Mouse (Mus musculus) cerebellum, postnatal 25 days (tissue): Measurements from ENCODE around the gene Rela.
A peak's percentile ranks its signal among the peaks of the same experiment; 100 is the strongest.

ENCODE experiments used
- DNase-seq, 2 experiments: peaks; one replicate each; pipeline ENCODE4 v3.0.0; 2021; ENCODE audit warnings: mixed read lengths in 2 of 2

The Rela gene

GRCm38 (mm10) chr19:5637069-5638047 lies at the start of gene Rela:
Gene Rela, plus strand, starts transcription at chr19:5637483.
- peak; percentile 97 for DNase-seq

GRCm38 (mm10) chr19:5589159-5589558 lies 48.1 kb upstream of the Rela start:
- no peak for DNase-seq

GRCm38 (mm10) chr19:5591888-5592287 lies 45.4 kb upstream of the Rela start:
- DNase-seq = no peak

GRCm38 (mm10) chr19:5599224-5599623 lies 38.1 kb upstream of the Rela start:
- DNase-seq = no peak

GRCm38 (mm10) chr19:5601752-5602541 lies 35.3 kb upstream of the Rela start, which contains the start of gene Rnaseh2c:
Gene Rnaseh2c, plus strand, starts transcription at chr19:5601873.
- peak; percentile 86 to 87 for DNase-seq

GRCm38 (mm10) chr19:5603664-5604063 lies 33.6 kb upstream of the Rela start:
- no peak for DNase-seq

GRCm38 (mm10) chr19:5605126-5605525 lies 32.2 kb upstream of the Rela start:
- peak in 1 of 2 experiments; percentile 14 for DNase-seq

GRCm38 (mm10) chr19:5606196-5606595 lies 31.1 kb upstream of the Rela start:
- peak in 1 of 2 experiments; percentile 11 for DNase-seq

- DNase-seq = peak in 1 of 2 experiments; percentile 37
These were observed 29.4 kb upstream of the Rela start for GRCm38 (mm10) chr19:5607705-5608410.

GRCm38 (mm10) chr19:5608707-5609106 lies 28.6 kb upstream of the Rela start:
- DNase-seq = peak in 1 of 2 experiments; percentile 40

- DNase-seq = no peak
These were observed 28.1 kb upstream of the Rela start for GRCm38 (mm10) chr19:5609171-5609546.

GRCm38 (mm10) chr19:5609547-5610404 lies 27.5 kb upstream of the Rela start, which contains the start of gene Kat5:
Gene Kat5, minus strand, starts transcription at chr19:5610237.
- DNase-seq = peak; percentile 94 to 98

- peak in 1 of 2 experiments; percentile 15 for DNase-seq
These were observed 25.3 kb upstream of the Rela start for GRCm38 (mm10) chr19:5611973-5612372.

GRCm38 (mm10) chr19:5612762-5613411 lies 24.4 kb upstream of the Rela start:
- no peak for DNase-seq

- DNase-seq = no peak
These were observed 22.3 kb upstream of the Rela start for GRCm38 (mm10) chr19:5614953-5615352.

GRCm38 (mm10) chr19:5620007-5620406 lies 17.3 kb upstream of the Rela start:
- no peak for DNase-seq

GRCm38 (mm10) chr19:5621884-5622283 lies 15.4 kb upstream of the Rela start:
- DNase-seq = no peak

GRCm38 (mm10) chr19:5625311-5625710 lies 12.0 kb upstream of the Rela start:
- DNase-seq = no peak

GRCm38 (mm10) chr19:5629907-5630306 lies 7.4 kb upstream of the Rela start:
- no peak for DNase-seq

GRCm38 (mm10) chr19:5632120-5632519 lies 5.2 kb upstream of the Rela start:
- no peak for DNase-seq

GRCm38 (mm10) chr19:5636036-5636570 lies 1.2 kb upstream of the Rela start:
- DNase-seq = no peak
